Mouse (Mus musculus) gastrocnemius, postnatal 10 days (tissue): Measurements from ENCODE around the gene Ppp3ca. TPM values are rescaled to one million over a fixed set of nuclear protein-coding genes. Genes with fewer than 3 reads are reported as not detected.

Experiments
- DNase-seq: peaks from one replicate; pipeline ENCODE4 v3.0.0; 2021; ENCODE audit warnings: mixed read lengths
- total RNA-seq, 2 experiments: library from RNA; stranded (reverse); gene quantifications; 2 replicates each; pipeline ENCODE4 v1.2.3; 2021

Ppp3ca gene
- total RNA-seq, 2 experiments from 2014 or later: 161 to 166 TPM

DNA sequence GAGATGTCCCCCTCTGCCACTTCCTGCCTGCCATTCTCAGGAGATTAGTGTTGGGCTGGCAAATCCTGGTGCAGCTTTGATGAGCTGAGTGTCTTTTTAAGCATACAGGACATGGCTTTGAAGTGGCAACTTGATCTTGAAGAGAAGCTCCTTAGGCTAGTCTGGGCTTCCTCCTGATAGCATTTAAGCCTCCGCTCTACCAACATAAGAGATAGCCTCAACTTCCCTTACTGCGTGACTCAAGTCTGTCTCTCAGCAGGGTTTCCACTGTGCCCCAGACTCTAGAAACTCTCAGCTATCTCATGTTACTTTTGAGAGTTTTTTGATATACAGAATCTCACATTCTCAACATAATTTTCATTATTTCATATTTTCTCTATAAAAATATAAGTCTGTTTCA, 144.0 kb downstream of the Ppp3ca start:
- DNase-seq: no peak

GRCm38 (mm10) chr3:136814916-136815315, 145.0 kb downstream of the Ppp3ca start:
- no peak for DNase-seq

GRCm38 (mm10) chr3:136816319-136816718, 146.4 kb downstream of the Ppp3ca start:
- no peak for DNase-seq

- DNase-seq: no peak
Measured at GRCm38 (mm10) chr3:136818997-136819396, 149.1 kb downstream of the Ppp3ca start.

DNA sequence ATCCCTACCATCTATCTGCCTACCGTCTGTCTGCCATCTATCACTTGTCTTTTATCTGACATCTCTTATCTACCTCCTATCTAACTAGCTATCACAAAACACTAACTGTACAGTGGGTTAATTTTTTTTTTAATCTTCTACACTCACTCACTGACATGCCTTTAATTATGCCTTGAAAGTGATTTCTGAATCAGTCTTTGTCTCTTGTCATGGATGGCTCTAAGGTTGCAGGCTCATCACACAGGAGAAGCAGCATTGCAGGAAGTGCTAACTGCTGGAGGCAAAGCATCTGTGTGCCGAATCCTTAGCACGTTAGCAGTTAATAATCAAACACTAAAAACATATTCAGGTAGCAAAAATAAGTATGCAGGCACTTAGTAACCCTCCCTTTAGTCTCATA, 151.1 kb downstream of the Ppp3ca start:
- no peak for DNase-seq

DNA sequence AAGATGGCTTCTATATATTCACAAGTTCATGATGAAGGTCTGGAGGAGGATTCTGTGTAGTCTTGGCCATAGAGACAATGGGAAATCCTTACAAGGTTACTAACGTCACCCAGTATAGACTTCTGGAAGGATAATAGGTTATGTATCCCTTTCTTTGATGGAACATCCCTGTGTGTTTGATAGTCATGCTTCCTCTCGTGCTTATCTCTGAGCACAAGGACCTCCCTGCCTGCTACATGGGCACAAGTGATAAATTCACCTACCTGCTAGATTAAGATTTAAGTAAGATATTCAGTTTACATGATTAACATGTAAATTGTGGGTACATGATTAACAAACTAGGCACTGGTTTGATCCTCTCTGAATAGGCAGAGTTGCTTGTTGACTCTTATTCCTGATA, 152.1 kb downstream of the Ppp3ca start:
- DNase-seq: no peak

DNA sequence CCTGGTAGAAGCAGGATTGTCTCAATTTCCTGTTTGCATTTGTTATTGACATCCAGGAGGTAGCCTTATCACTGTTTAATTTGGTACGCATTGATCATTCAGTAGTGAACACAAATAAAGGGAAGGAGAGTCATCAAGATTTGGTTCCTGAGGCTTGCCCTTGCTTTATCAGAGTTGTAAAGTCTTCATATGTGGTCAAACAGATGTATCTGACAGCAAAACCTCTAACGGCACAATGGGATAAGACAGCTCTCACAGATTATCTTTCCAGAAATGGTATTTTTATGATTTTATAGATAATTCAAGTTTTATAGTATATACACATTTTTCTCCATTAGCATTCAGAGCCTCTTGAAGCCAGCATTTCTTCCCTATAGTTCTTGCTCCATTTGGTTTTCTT, 152.5 kb downstream of the Ppp3ca start:
- no peak for DNase-seq

- no peak for DNase-seq
Measured at GRCm38 (mm10) chr3:136828451-136828850, 158.5 kb downstream of the Ppp3ca start.

DNA sequence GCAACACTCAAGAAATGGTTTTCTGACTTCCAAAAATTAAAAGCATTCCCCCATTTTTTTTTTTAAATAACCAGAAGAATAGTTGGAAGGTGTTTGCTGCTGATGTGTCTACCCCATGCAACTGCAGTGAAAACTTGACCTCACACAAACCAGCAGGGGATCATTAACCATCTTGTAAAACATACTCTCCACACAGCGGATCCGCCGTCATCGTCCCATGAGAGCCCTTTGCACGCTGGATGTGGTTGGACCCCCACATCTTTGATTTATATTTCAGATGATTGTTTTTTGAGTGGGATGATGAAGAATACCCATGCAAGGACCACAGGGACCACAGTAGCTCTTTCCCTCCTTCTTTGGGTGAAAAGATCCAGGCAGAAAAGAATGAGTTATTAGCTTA, 159.2 kb downstream of the Ppp3ca start:
- no peak for DNase-seq

- peak; percentile 18 for DNase-seq
Measured at GRCm38 (mm10) chr3:136830687-136831220, 160.8 kb downstream of the Ppp3ca start.

DNA sequence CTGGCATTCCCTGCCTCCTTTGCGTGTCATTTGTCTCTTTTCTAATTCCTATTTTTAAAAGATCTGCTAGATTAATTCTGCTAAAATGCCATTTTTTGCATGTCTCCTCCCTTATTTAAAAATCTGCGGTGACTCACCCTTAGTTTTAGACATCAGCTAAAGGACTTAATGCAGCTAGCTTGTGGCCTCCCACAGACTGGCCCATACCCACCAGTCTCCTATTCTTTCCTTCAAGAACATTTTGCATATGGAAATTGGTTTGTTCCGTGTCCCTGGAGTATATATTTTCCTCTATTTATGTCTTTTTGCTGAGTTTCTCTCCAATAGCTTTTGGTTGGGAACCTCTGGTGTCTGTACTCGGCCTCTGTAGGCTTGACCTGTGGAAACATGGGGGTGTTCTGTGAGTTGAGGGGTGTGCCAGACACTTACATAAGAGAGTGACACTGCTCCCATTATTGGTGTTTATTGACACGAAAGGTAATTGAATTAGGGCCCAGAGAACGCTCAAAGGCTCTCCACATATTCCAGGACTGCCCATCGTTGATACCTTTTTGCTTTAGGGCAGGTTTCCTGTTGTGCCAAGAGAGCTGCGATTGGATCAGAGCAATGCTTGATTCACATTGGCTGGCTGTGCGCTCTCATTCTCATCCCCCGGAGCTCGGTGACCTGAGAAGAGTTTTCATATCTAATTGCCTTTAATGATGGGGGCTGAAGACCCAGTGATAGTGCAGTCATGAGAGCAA, 163.2 kb downstream of the Ppp3ca start:
- DNase-seq: no peak

- DNase-seq: peak; percentile 21
Measured at GRCm38 (mm10) chr3:136833893-136834292, 164.0 kb downstream of the Ppp3ca start.

- DNase-seq: no peak
Measured at GRCm38 (mm10) chr3:136835851-136836250, 165.9 kb downstream of the Ppp3ca start.

- DNase-seq: no peak
Measured at GRCm38 (mm10) chr3:136836319-136837193, 166.6 kb downstream of the Ppp3ca start.

DNA sequence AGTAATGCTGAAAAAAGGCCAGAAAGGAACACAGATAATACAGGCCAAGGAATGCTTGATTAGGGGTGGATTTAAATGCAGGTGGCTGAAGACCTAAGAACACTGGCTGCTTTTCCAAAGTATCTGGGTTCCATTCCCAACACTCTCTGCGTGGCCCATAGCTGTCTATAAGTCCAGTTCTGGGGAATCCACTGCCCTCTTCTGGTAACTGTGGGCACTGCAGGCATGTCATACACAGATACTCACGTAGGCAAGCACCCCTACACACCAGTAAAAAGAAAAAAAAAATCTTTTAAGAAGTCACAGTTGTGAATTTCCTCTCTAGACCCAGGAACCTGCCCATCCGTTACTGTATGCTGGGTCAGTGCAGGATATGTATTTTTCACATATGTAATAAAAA, 167.7 kb downstream of the Ppp3ca start:
- DNase-seq: peak; percentile 36

- no peak for DNase-seq
Measured at GRCm38 (mm10) chr3:136841282-136841681, 171.4 kb downstream of the Ppp3ca start.

GRCm38 (mm10) chr3:136842384-136842783, 172.5 kb downstream of the Ppp3ca start:
- no peak for DNase-seq

DNA sequence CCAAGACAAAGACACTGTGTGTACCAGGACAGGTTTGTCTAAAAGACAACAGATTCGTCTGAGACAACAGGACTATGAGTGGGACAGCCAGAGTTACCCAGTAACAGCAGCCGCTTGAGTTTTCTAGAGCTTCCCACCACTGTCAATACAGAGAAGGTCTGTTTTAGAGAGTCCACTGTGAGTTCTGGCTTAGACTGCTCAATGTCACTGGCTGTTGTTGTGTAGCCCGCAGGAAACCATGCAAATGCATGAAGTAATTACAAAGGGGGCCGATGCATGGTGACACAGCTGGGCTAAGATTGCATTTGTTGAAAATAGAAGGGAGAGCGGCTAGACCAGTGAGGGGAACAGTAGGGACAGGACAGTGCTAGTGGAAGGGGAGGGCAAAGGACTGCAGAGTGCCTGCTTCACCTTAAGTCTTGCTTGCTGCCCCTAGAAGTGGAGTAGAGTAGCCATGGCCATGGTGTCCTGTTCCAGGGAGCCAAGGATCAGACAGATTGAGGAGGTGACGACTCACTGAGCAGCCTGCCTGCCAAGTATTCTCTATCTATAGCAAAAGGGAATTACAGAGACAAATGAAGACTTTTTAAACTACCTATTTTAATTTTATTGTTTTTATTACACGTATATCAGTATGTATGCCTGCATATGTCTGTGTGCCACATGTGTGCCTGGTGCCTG, 174.0 kb downstream of the Ppp3ca start:
- no peak for DNase-seq

DNA sequence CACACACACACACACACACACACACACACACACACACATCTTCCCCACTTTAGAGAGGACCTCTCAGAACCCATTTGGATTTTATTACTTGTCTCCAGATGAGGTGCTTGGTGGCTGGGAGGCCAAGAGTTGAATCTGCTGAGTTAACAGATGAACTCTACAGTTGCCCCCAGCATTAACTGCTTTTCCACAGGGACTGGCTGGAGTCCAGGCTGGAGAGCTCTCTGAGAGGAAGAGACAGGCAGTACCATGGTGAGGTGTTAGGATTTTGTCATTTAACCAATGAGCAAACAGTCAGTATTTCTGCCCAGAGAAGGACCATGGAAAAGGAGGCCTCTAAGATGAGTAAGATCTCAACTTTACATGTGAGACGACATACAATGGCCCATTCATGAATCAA, 179.1 kb downstream of the Ppp3ca start:
- no peak for DNase-seq

- no peak for DNase-seq
Measured at GRCm38 (mm10) chr3:136852921-136853320, 183.0 kb downstream of the Ppp3ca start.

GRCm38 (mm10) chr3:136853596-136853995, 183.7 kb downstream of the Ppp3ca start:
- no peak for DNase-seq

- DNase-seq: no peak
Measured at GRCm38 (mm10) chr3:136855996-136856395, 186.1 kb downstream of the Ppp3ca start.
